29 mouse cellular contexts compared by ENCODE assay signal in genomic region chr17:87934326-87934725, GRCm38 (mm10). TPM values are rescaled to one million over a fixed set of nuclear protein-coding genes. Genes with fewer than 3 reads are reported as not detected.
DNase-seq lines count a peak whose midpoint lies in the region; TF ChIP-seq lines count a peak whose summit lies in the region.
"Had no signal": no experiment of that assay in that cellular context is flagged by ENCODE, and none has a peak within 500 bp of the region (broad histone marks: within the 10 kb centered on the region; RNA-seq: fewer than 3 reads in every experiment).

No protein-coding gene starts in this region.

- TF ChIP-seq EP300 in ES-Bruce4 (IDR thresholded peaks at IDR 0.05; ENCODE audit: insufficient read depth, low read depth, low read length): peak; percentile 85; the same call in 1 of the 2 replicates

- H3K4me3 ChIP-seq in ES-Bruce4 (ENCODE audit: low read depth, low read length): peak overlapping the region; percentile 5; the same call in 1 of the 2 replicates
- H3K4me3 ChIP-seq in limb, embryonic 10.5 days: no peak overlapping the region
- H3K4me3 ChIP-seq: embryonic facial prominence, embryonic 13.5 days; embryonic facial prominence, embryonic 15.5 days; erythroblast, embryonic 14.5 days; forebrain, embryonic 10.5 days; forebrain, embryonic 12.5 days had no signal

- H3K9ac ChIP-seq in ES-Bruce4 (ENCODE audit: low read depth, poor library complexity, severe bottlenecking): no peak overlapping the region
- H3K9ac ChIP-seq: embryonic facial prominence, embryonic 13.5 days; embryonic facial prominence, embryonic 15.5 days; forebrain, embryonic 12.5 days had no signal

- DNase-seq in ES-CJ7 (ENCODE audit: low read depth, low spot score) (peak; percentile 79), R1 (ENCODE audit: low read depth, low spot score) (peak; percentile 92)
- no peak for DNase-seq in urinary bladder, postnatal 14 days (ENCODE audit: low spot score)
- no peak for DNase-seq in lung, postnatal 14 days
- DNase-seq in limb, embryonic 10.5 days (ENCODE audit: low spot score): no peak
- DNase-seq: adrenal gland, adult 8-10 months; adrenal gland, postnatal 14 days; adrenal gland, postnatal 36 days; cerebellum, adult 11-12 months; cerebellum, adult 2 months; cerebellum, adult 9-10 months; cerebellum, postnatal 10 days; cerebellum, postnatal 25 days; embryo, embryonic 11 days had no signal

- peak overlapping the region; percentile 76 for H3K27ac ChIP-seq in ES-Bruce4 (ENCODE audit: insufficient read depth, low read length)
- no peak overlapping the region for H3K27ac ChIP-seq in limb, embryonic 10.5 days
- H3K27ac ChIP-seq: embryonic facial prominence, embryonic 13.5 days; embryonic facial prominence, embryonic 15.5 days; forebrain, embryonic 10.5 days; forebrain, embryonic 12.5 days had no signal

- 86% methylated on average over 10 of the region's 10 CpGs for WGBS in limb, embryonic 10.5 days

- no peak for TF ChIP-seq CTCF in ES-Bruce4 (IDR thresholded peaks at IDR 0.05; ENCODE audit: low read depth, low read length)

- no peaks in the 10 kb centered on the region; the same call in 1 of the 2 replicates for H3K9me3 ChIP-seq in ES-Bruce4 (replicated peaks; ENCODE audit: control insufficient read depth, insufficient read depth, low read length, poor library complexity, severe bottlenecking)
- no peaks in the 10 kb centered on the region for H3K9me3 ChIP-seq in limb, embryonic 10.5 days (replicated peaks)
- H3K9me3 ChIP-seq: embryonic facial prominence, embryonic 13.5 days; embryonic facial prominence, embryonic 15.5 days; forebrain, embryonic 10.5 days; forebrain, embryonic 12.5 days; G1E had no signal

- peaks cover 12% of the 10 kb centered on the region for H3K4me1 ChIP-seq in ES-Bruce4 (ENCODE audit: control insufficient read depth, insufficient read depth, low read length)
- H3K4me1 ChIP-seq in limb, embryonic 10.5 days: no peaks in the 10 kb centered on the region
- H3K4me1 ChIP-seq: embryonic facial prominence, embryonic 13.5 days; embryonic facial prominence, embryonic 15.5 days; forebrain, embryonic 12.5 days had no signal

- H3K36me3 ChIP-seq in ES-Bruce4 (ENCODE audit: control insufficient read depth, insufficient read depth, low read length, poor library complexity, severe bottlenecking): no peaks in the 10 kb centered on the region
- no peaks in the 10 kb centered on the region for H3K36me3 ChIP-seq in limb, embryonic 10.5 days
- H3K36me3 ChIP-seq: embryonic facial prominence, embryonic 13.5 days; embryonic facial prominence, embryonic 15.5 days; forebrain, embryonic 10.5 days; forebrain, embryonic 12.5 days; G1E had no signal

- TF ChIP-seq POLR2A in ES-Bruce4 (IDR thresholded peaks at IDR 0.05; ENCODE audit: insufficient read depth, low read length): no peak

- H3K27me3 ChIP-seq in ES-Bruce4 (ENCODE audit: control insufficient read depth, insufficient read depth, low read length, poor library complexity, severe bottlenecking): no peaks in the 10 kb centered on the region
- H3K27me3 ChIP-seq in limb, embryonic 10.5 days (ENCODE audit: low read depth, poor library complexity, severe bottlenecking): no peaks in the 10 kb centered on the region
- H3K27me3 ChIP-seq: embryonic facial prominence, embryonic 13.5 days; embryonic facial prominence, embryonic 15.5 days; forebrain, embryonic 12.5 days; Patski had no signal

RNA-seq across cellular contexts. Expression of gene Rpl36-ps4, which starts 13.5 kb away (rescaled TPM):
- polyA plus RNA-seq in ES-Bruce4 (2011; ENCODE audit: insufficient read depth, insufficient read length, low read depth, missing spikeins): not detected in 2 replicates
- not detected in 2 replicates for polyA plus RNA-seq in limb, embryonic 10.5 days (2016; fragmentation: Nextera tagmentation; extraction: Ambion mirVana)
- polyA plus RNA-seq: activated CD4-positive, CD25-positive, alpha-beta regulatory T cell, adult 4 months; C2C12; cerebellum, adult 2 months; cortical plate, adult 2 months; embryonic facial prominence, embryonic 11.5 days; embryonic facial prominence, embryonic 13.5 days; embryonic facial prominence, embryonic 15.5 days; erythroblast, embryonic 14.5 days; forebrain, embryonic 10.5 days; forebrain, embryonic 12.5 days; forebrain, embryonic 14.5 days; forebrain, embryonic 16.5 days; frontal cortex, adult 2 months; G1E; Patski had no signal

RNA-seq across cellular contexts. Expression of gene Msh6, which starts 40.5 kb away (rescaled TPM):
- 421 and 452 TPM in 2 replicates for polyA plus RNA-seq in ES-Bruce4 (2011; ENCODE audit: insufficient read depth, insufficient read length, low read depth, missing spikeins)
- polyA plus RNA-seq in limb, embryonic 10.5 days (2016; fragmentation: Nextera tagmentation; extraction: Ambion mirVana): 93.6 and 104 TPM in 2 replicates

Comparison
In these comparisons a context has a peak if more than half of its experiments do, and no peak if none do; other contexts are left out.
1. DNase-seq: peak in ES-CJ7 (single experiment) and R1 (single experiment); none in urinary bladder, postnatal 14 days (single experiment), lung, postnatal 14 days (single experiment) and limb, embryonic 10.5 days (single experiment).